Comparison of ENCODE assay signal across 11 mouse cellular contexts in genomic region chr10:61848553-61848952, GRCm38 (mm10).
DNase-seq lines count a peak whose midpoint lies in the region; ATAC-seq lines count a peak whose summit lies in the region.
"Had no signal": no experiment of that assay in that cellular context is flagged by ENCODE, and none has a peak within 500 bp of the region (broad histone marks: within the 10 kb centered on the region; RNA-seq: fewer than 3 reads in every experiment).

No protein-coding gene starts in this region.

- ATAC-seq in kidney, embryonic 16.5 days (ENCODE audit: low FRiP score, low TSS enrichment), result no peak; the same call in 1 of the 2 replicates
- ATAC-seq in kidney, embryonic 14.5 days (ENCODE audit: low FRiP score, low TSS enrichment), result no peak
- peak; percentile 69 for ATAC-seq in heart, embryonic 16.5 days (replicated peaks; ENCODE audit: extremely low read depth, insufficient read depth, low FRiP score)
- ATAC-seq in erythroid progenitor cell, adult 5-6 weeks (replicated peaks; ENCODE audit: low FRiP score, poor library complexity, severe bottlenecking), result no peak

- WGBS in kidney, embryonic 16.5 days, result 62% methylated on average over 6 of the region's 6 CpGs
- 62% methylated on average over 6 of the region's 6 CpGs for WGBS in kidney, embryonic 14.5 days
- WGBS in heart, embryonic 16.5 days, result 20% methylated on average over 6 of the region's 6 CpGs

- peak; percentile 22 for DNase-seq in heart, adult 8-10 months (ENCODE audit: low spot score)
- peak; percentile 21 for DNase-seq in lung, postnatal 25 days (ENCODE audit: low spot score)
- DNase-seq in ovary, adult 18-20 months (ENCODE audit: low spot score), result no peak
- no peak for DNase-seq in spleen, adult 18-20 months
- DNase-seq: cerebellum, postnatal 14 days; gastrocnemius, postnatal 25 days had no signal

- H3K4me1 ChIP-seq in kidney, embryonic 16.5 days (ENCODE audit: insufficient read depth, low read length), result peaks cover 4% of the 10 kb centered on the region; the same call in 1 of the 2 replicates
- H3K4me1 ChIP-seq in kidney, embryonic 14.5 days (ENCODE audit: control insufficient read depth, insufficient read depth, low read length), result no peaks in the 10 kb centered on the region
- peaks cover 23% of the 10 kb centered on the region for H3K4me1 ChIP-seq in heart, embryonic 16.5 days (ENCODE audit: control insufficient read depth, insufficient read depth, low read length)

- H3K4me2 ChIP-seq in kidney, embryonic 16.5 days (replicated peaks; ENCODE audit: low read depth, low read length), result no peak overlapping the region
- no peak overlapping the region for H3K4me2 ChIP-seq in kidney, embryonic 14.5 days (replicated peaks; ENCODE audit: low read depth, low read length)
- H3K4me2 ChIP-seq in heart, embryonic 16.5 days (ENCODE audit: low read depth, low read length), result no peak overlapping the region; the same call in 1 of the 2 replicates

- no peaks in the 10 kb centered on the region for H3K9me3 ChIP-seq in kidney, embryonic 16.5 days (ENCODE audit: low read length)
- no peaks in the 10 kb centered on the region for H3K9me3 ChIP-seq in kidney, embryonic 14.5 days (ENCODE audit: control insufficient read depth, low read length)
- no peaks in the 10 kb centered on the region for H3K9me3 ChIP-seq in heart, embryonic 16.5 days (replicated peaks; ENCODE audit: control insufficient read depth, low read length)

- no peaks in the 10 kb centered on the region for H3K27me3 ChIP-seq in kidney, embryonic 16.5 days (ENCODE audit: insufficient read depth, low read length)
- H3K27me3 ChIP-seq in kidney, embryonic 14.5 days (ENCODE audit: control insufficient read depth, insufficient read depth, low read length), result no peaks in the 10 kb centered on the region
- H3K27me3 ChIP-seq in heart, embryonic 16.5 days (ENCODE audit: control insufficient read depth, insufficient read depth, low read length), result no peaks in the 10 kb centered on the region

- no peaks in the 10 kb centered on the region for H3K36me3 ChIP-seq in kidney, embryonic 16.5 days (ENCODE audit: insufficient read depth, low read length)
- no peaks in the 10 kb centered on the region for H3K36me3 ChIP-seq in kidney, embryonic 14.5 days (ENCODE audit: control insufficient read depth, insufficient read depth, low read length)
- no peaks in the 10 kb centered on the region for H3K36me3 ChIP-seq in heart, embryonic 16.5 days (ENCODE audit: control insufficient read depth, insufficient read depth)

- H3K4me3 ChIP-seq in kidney, embryonic 16.5 days (ENCODE audit: low read length), result no peak overlapping the region
- no peak overlapping the region for H3K4me3 ChIP-seq in kidney, embryonic 14.5 days (ENCODE audit: low read length)
- no peak overlapping the region for H3K4me3 ChIP-seq in heart, embryonic 16.5 days (ENCODE audit: low read length)
- H3K4me3 ChIP-seq: erythroblast, embryonic 14.5 days had no signal

- H3K9ac ChIP-seq in kidney, embryonic 16.5 days (replicated peaks; ENCODE audit: low read length), result no peak overlapping the region
- no peak overlapping the region for H3K9ac ChIP-seq in kidney, embryonic 14.5 days (ENCODE audit: low read depth, low read length)
- H3K9ac ChIP-seq in heart, embryonic 16.5 days (ENCODE audit: low read length), result no peak overlapping the region

- peak overlapping the region; percentile 23; the same call in 1 of the 2 replicates for H3K27ac ChIP-seq in kidney, embryonic 16.5 days (ENCODE audit: low read length)
- H3K27ac ChIP-seq in kidney, embryonic 14.5 days (ENCODE audit: low read depth, low read length), result no peak overlapping the region; the same call in 1 of the 2 replicates
- H3K27ac ChIP-seq in heart, embryonic 16.5 days (ENCODE audit: low read length), result peak overlapping the region; percentile 77

Comparison
In these comparisons a context has a peak if more than half of its experiments do, and no peak if none do; other contexts are left out.
1. DNase-seq: peak in heart, adult 8-10 months (single experiment) and lung, postnatal 25 days (single experiment); none in ovary, adult 18-20 months (single experiment) and spleen, adult 18-20 months (0 of 2).